Mouse (Mus musculus) lung, postnatal 0 days (tissue): Measurements from ENCODE around the gene Brap.
"Not testable (repeated sequence)": the region's sequence is repeated elsewhere in the genome, so short reads cannot be mapped to it uniquely, and the experiment has no call there.

Source experiments
- CTCF ChIP-seq: IDR thresholded peaks from 2 replicates; pipeline ENCODE4 v1.5.1; 2016; ENCODE audit warnings: antibody characterized with exemption, mild to moderate bottlenecking
- EP300 ChIP-seq: IDR thresholded peaks from 2 replicates; pipeline ENCODE4 v1.6.1; 2016; ENCODE audit warnings: antibody characterized with exemption, mild to moderate bottlenecking, control low read depth

- not testable (repeated sequence) for TF ChIP-seq EP300, CTCF
Measured at GRCm38 (mm10) chr5:121656866-121657265, 3.5 kb upstream of the Brap start.
